Mouse (Mus musculus): ENCODE measurements around the gene Dgkz. TPM values are rescaled to one million over a fixed set of nuclear protein-coding genes. Genes with fewer than 3 reads are reported as not detected.

Gene Dgkz
- polyA plus RNA-seq, 1 experiment, result 106 TPM

- H3K27me3 ChIP-seq (replicated peaks; ENCODE audit: control insufficient read depth, insufficient read depth, low read length), result no peaks in the 10 kb centered on the region
- 43% methylated on average over 11 of the region's 11 CpGs for WGBS
- H3K4me3 ChIP-seq (ENCODE audit: insufficient read depth, low read depth, low read length), result no peak overlapping the region
- peaks cover 5% of the 10 kb centered on the region; the same call in 1 of the 2 replicates for H3K4me1 ChIP-seq (ENCODE audit: control insufficient read depth, insufficient read depth, low read length)
- DNase-seq, result peak; percentile 74
- peak overlapping the region; percentile 92 for H3K27ac ChIP-seq (ENCODE audit: insufficient read depth, low read depth, low read length)
- no peak for TF ChIP-seq CTCF (conservative IDR thresholded peaks at IDR 0.05; ENCODE audit: insufficient read depth, insufficient read length, low read depth, low read length)
- no peak for TF ChIP-seq POLR2A (IDR thresholded peaks at IDR 0.05; ENCODE audit: low read depth, low read length)
- H3K36me3 ChIP-seq (ENCODE audit: control insufficient read depth, insufficient read depth, low read length), result no peaks in the 10 kb centered on the region
Observed at GRCm38 (mm10) chr2:91967962-91968361, 7.7 kb downstream of the Dgkz start.

DNA sequence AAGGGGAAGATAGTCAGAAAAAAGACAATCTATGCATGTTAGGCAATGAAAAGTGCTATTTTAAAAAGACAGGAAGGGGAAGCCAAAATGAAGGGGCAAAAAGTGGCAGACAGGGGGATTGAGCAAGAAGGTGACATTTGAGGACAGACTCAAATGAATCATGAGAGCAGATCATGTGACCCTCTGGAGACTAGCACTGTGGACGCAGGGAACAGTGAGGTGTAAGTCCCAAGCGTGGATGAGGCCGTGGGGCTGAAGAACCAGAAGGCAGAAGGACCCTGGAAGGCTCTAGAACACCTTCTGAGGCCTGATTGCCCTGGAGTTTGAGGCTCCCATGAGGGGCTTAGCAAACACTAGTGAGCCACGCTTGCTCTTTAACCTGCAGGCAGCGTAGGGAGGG is 9.3 kb downstream of the Dgkz start:
- no peak for DNase-seq
- Histone ChIP-seq H3K4me3 (ENCODE audit: insufficient read depth, low read depth, low read length) (no peak overlapping the region), H3K27ac (ENCODE audit: insufficient read depth, low read depth, low read length) (no peak overlapping the region), H3K36me3 (ENCODE audit: control insufficient read depth, insufficient read depth, low read length) (no peaks in the 10 kb centered on the region), H3K4me1 (ENCODE audit: control insufficient read depth, insufficient read depth, low read length) (peaks cover 6% of the 10 kb centered on the region; the same call in 1 of the 2 replicates), H3K27me3 (replicated peaks; ENCODE audit: control insufficient read depth, insufficient read depth, low read length) (no peaks in the 10 kb centered on the region)
- WGBS, result 94% methylated on average over 5 of the region's 5 CpGs
- no peak for TF ChIP-seq CTCF (conservative IDR thresholded peaks at IDR 0.05; ENCODE audit: insufficient read depth, insufficient read length, low read depth, low read length)
- TF ChIP-seq POLR2A (IDR thresholded peaks at IDR 0.05; ENCODE audit: low read depth, low read length), result no peak

DNA sequence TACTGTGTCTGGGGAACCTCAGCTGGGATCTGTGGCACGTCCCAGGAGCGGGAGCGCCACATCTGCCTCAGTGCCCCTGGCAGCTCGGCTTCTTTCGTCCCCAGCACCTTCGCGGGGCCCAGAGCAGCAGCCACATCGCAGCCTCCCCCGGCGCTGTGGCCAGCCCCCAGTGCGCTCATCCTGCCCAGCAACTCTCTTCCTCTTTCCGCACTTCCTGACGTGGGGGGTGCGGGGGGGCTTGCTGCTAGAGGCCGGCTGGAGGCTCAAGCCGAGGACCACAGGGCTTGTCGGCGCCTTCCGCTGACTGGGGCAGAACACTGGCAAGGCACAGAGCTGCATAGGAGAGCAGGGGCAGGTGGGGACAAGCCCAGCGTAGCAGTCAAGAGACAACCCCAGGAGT is 10.2 kb downstream of the Dgkz start:
- peak overlapping the region; percentile 93 for H3K27ac ChIP-seq (ENCODE audit: insufficient read depth, low read depth, low read length)
- H3K4me1 ChIP-seq (ENCODE audit: control insufficient read depth, insufficient read depth, low read length), result peaks cover 8% of the 10 kb centered on the region; the same call in 1 of the 2 replicates

DNA sequence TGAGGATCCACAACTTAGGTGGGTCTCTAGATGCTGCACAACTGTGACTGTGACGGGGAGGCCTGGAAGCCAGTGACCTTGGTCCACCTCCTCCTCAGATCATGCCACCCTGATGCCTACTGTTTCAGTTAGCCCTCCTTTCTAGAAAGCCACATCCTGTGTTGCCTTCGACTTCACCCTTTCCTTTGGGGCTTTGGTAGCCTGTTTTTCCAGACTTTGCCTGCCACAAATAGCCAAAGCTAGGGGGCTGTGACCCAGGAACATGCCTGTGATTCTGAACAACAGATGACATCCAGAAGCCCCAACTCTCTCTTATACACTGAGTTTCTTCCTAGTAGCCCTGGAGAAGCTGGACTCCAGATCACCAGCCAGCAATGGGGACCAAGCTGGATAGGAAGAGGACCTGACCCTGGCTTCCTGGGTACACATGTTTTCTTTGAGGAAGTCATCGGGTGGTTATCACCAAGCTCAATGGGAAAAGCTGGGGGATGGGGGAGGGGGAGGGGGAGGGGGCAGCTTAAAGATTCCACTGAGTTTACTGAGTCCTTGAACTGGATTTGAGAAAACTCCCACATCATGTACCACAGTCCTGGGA is 11.0 kb downstream of the Dgkz start:
- H3K36me3 ChIP-seq (ENCODE audit: control insufficient read depth, insufficient read depth, low read length), result no peaks in the 10 kb centered on the region
- H3K4me3 ChIP-seq (ENCODE audit: insufficient read depth, low read depth, low read length), result peak overlapping the region; percentile 74
- no peak for DNase-seq
- peak overlapping the region; percentile 93 for H3K27ac ChIP-seq (ENCODE audit: insufficient read depth, low read depth, low read length)
- TF ChIP-seq CTCF (conservative IDR thresholded peaks at IDR 0.05; ENCODE audit: insufficient read depth, insufficient read length, low read depth, low read length), result no peak
- TF ChIP-seq POLR2A (IDR thresholded peaks at IDR 0.05; ENCODE audit: low read depth, low read length), result no peak
- H3K27me3 ChIP-seq (replicated peaks; ENCODE audit: control insufficient read depth, insufficient read depth, low read length), result no peaks in the 10 kb centered on the region
- H3K4me1 ChIP-seq (ENCODE audit: control insufficient read depth, insufficient read depth, low read length), result peaks cover 14% of the 10 kb centered on the region
- 65% methylated on average over 3 of the region's 3 CpGs for WGBS

More for the DNA sequence above, 10.2 kb downstream of the Dgkz start:
- H3K4me3 ChIP-seq (ENCODE audit: insufficient read depth, low read depth, low read length), result peak overlapping the region; percentile 74
- DNase-seq, result peak; percentile 86
- no peak for TF ChIP-seq CTCF (conservative IDR thresholded peaks at IDR 0.05; ENCODE audit: insufficient read depth, insufficient read length, low read depth, low read length)
- peak; percentile 69 for TF ChIP-seq POLR2A (IDR thresholded peaks at IDR 0.05; ENCODE audit: low read depth, low read length)
- H3K36me3 ChIP-seq (ENCODE audit: control insufficient read depth, insufficient read depth, low read length), result no peaks in the 10 kb centered on the region
- 41% methylated on average over 20 of the region's 20 CpGs for WGBS
- H3K27me3 ChIP-seq (replicated peaks; ENCODE audit: control insufficient read depth, insufficient read depth, low read length), result no peaks in the 10 kb centered on the region

DNA sequence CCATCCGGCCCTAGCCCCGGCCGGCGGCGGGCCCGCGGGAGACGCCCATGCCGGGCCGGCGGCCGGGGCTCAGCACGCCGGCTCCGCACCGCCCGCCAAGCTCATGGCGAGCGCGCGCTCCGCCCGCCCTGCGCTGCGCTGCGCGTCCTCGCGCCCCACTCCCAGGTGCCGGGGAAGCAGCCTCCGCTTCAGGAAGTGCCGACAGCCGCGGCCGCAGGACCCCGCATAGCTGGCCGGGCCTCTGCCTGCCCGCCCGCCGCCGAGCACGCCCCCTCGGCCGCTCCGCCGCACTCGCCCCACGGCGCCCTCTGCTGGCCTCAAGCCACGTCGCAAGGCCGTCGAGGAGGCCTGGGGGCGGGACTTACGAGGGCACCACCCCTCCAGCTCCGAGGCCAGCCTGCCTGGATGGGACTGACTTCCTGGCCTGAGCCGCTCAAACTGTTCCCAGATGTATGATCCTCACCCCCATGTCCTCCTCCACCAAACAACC is 12.2 kb downstream of the Dgkz start:
- no peak for TF ChIP-seq POLR2A (IDR thresholded peaks at IDR 0.05; ENCODE audit: low read depth, low read length)
- peak; percentile 81 for TF ChIP-seq CTCF (conservative IDR thresholded peaks at IDR 0.05; ENCODE audit: insufficient read depth, insufficient read length, low read depth, low read length)
- WGBS, result under 1% methylated on average over 56 of the region's 57 CpGs
- peak overlapping the region; percentile 75 for H3K4me3 ChIP-seq (ENCODE audit: insufficient read depth, low read depth, low read length)
- no peaks in the 10 kb centered on the region for H3K27me3 ChIP-seq (replicated peaks; ENCODE audit: control insufficient read depth, insufficient read depth, low read length)
- H3K4me1 ChIP-seq (ENCODE audit: control insufficient read depth, insufficient read depth, low read length), result peaks cover 24% of the 10 kb centered on the region
- peak; percentile 97 for DNase-seq
- H3K27ac ChIP-seq (ENCODE audit: insufficient read depth, low read depth, low read length), result peak overlapping the region; percentile 69
- H3K36me3 ChIP-seq (ENCODE audit: control insufficient read depth, insufficient read depth, low read length), result no peaks in the 10 kb centered on the region

DNA sequence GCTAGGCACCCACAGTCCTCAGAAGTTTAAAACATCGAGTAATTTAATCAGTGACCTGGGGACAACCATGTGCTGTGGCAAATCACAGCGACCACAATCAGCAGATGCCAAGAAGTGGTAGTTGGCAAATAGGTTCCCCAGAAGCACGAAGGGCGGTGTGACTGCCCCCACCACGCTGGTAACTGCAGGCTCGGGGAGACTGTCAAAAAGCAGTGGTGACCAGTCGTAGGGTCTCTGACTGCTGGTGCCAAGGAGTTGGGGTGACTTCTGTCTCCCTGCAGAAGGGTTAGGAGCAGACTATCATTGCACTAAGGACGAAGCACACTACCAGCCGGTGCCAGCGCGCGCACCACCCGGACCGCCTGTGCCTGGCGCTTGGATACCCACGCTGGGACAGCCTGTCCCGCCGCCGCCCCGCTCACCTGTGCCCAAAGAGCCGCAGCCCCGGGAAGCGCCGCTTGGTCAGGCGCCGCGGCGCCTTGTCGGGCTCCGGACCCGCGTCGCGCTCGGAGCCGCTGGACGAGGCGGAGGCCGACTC is 12.7 kb downstream of the Dgkz start:
- WGBS, result under 1% methylated on average over 39 of the region's 39 CpGs
- H3K36me3 ChIP-seq (ENCODE audit: control insufficient read depth, insufficient read depth, low read length), result no peaks in the 10 kb centered on the region
- peak; percentile 46 for DNase-seq
- TF ChIP-seq POLR2A (IDR thresholded peaks at IDR 0.05; ENCODE audit: low read depth, low read length), result no peak
- TF ChIP-seq CTCF (conservative IDR thresholded peaks at IDR 0.05; ENCODE audit: insufficient read depth, insufficient read length, low read depth, low read length), result no peak
- H3K27me3 ChIP-seq (replicated peaks; ENCODE audit: control insufficient read depth, insufficient read depth, low read length), result no peaks in the 10 kb centered on the region
- peaks cover 24% of the 10 kb centered on the region for H3K4me1 ChIP-seq (ENCODE audit: control insufficient read depth, insufficient read depth, low read length)
- peak overlapping the region; percentile 51 for H3K27ac ChIP-seq (ENCODE audit: insufficient read depth, low read depth, low read length)
- H3K4me3 ChIP-seq (ENCODE audit: insufficient read depth, low read depth, low read length), result peak overlapping the region; percentile 75

All from kidney, adult 2 months (tissue).